Mouse (Mus musculus) CH12.LX (cell line): ENCODE data around the gene Ctsw. TPM values are rescaled to one million over a fixed set of nuclear protein-coding genes. Genes with fewer than 3 reads are reported as not detected.

Experiments used
- DNase-seq: peaks from one replicate; pipeline ENCODE4 v3.0.0-alpha.2; 2013; ENCODE audit errors: extremely low read depth
- H3K27ac ChIP-seq: 2 replicates; pipeline ENCODE4 v1.5.1; 2012; ENCODE audit warnings: low read depth, mild to moderate bottlenecking, control low read depth, moderate library complexity; ENCODE audit not compliant: insufficient read depth
- H3K27me3 ChIP-seq: replicated peaks from 2 replicates; pipeline ENCODE3; 2012; ENCODE audit warnings: inconsistent platforms
- H3K36me3 ChIP-seq, 2 experiments: replicated peaks in 1 of 2; 2 replicates each; pipeline versions ENCODE3 to v1.6.1; 2012; ENCODE audit warnings: inconsistent platforms in 1 of 2, low read length in 1 of 2, mild to moderate bottlenecking in 1 of 2, mixed read lengths in 1 of 2, moderate library complexity in 1 of 2; ENCODE audit not compliant: control insufficient read depth in 1 of 2, insufficient read depth in 1 of 2
- H3K4me1 ChIP-seq, 2 experiments: 2 replicates each; pipeline ENCODE4 v1.6.1; 2012; ENCODE audit warnings: inconsistent platforms in 1 of 2, moderate library complexity in 1 of 2; ENCODE audit not compliant: insufficient read depth in 2 of 2, control insufficient read depth in 1 of 2
- H3K4me2 ChIP-seq: 2 replicates; pipeline ENCODE4 v1.6.1; 2012; ENCODE audit warnings: low read depth, mild to moderate bottlenecking, control low read depth; ENCODE audit not compliant: poor library complexity, insufficient read depth, severe bottlenecking
- H3K4me3 ChIP-seq, 3 experiments: fragments of 150-350 bp in 1 of 3; sonication (generic) in 1 of 3; replicated peaks in 1 of 3; 2 replicates each; pipeline versions ENCODE3 to v1.5.1; 2011 to 2012; ENCODE audit warnings: low read depth in 2 of 3, low read length in 2 of 3, mild to moderate bottlenecking in 2 of 3, moderate library complexity in 2 of 3, control low read depth in 1 of 3, improper control_type of control experiment in 1 of 3, inconsistent platforms in 1 of 3, mixed read lengths in 1 of 3; ENCODE audit not compliant: poor library complexity in 1 of 3
- H3K79me2 ChIP-seq: replicated peaks from 2 replicates; pipeline ENCODE4 v1.6.1; 2012; ENCODE audit warnings: mild to moderate bottlenecking, moderate library complexity; ENCODE audit not compliant: control insufficient read depth, poor library complexity, insufficient read depth, severe bottlenecking; ENCODE audit errors: extremely low read depth
- H3K9ac ChIP-seq: 2 replicates; pipeline ENCODE4 v1.6.1; 2012; ENCODE audit warnings: low read depth, mild to moderate bottlenecking, control low read depth, moderate library complexity; ENCODE audit not compliant: insufficient read depth
- H3K9me3 ChIP-seq: replicated peaks from 2 replicates; pipeline ENCODE3; 2012; ENCODE audit warnings: low read length, inconsistent platforms, mixed read lengths
- BHLHE40 ChIP-seq: IDR thresholded peaks from 2 replicates; pipeline ENCODE4 v1.6.1; 2011; ENCODE audit warnings: mild to moderate bottlenecking, low read depth, low read length, improper control_type of control experiment
- CHD1 ChIP-seq: IDR thresholded peaks from 2 replicates; pipeline ENCODE4 v1.6.1; 2012; ENCODE audit warnings: low read depth, low read length, improper control_type of control experiment, inconsistent platforms
- CTCF ChIP-seq, 2 experiments: IDR thresholded peaks in 1 of 2; conservative IDR thresholded peaks in 1 of 2; 2 replicates each; pipeline ENCODE4 v1.5.1; 2011 to 2012; ENCODE audit warnings: low read depth in 2 of 2, low read length in 2 of 2, improper control_type of control experiment in 1 of 2, inconsistent platforms in 1 of 2, mild to moderate bottlenecking in 1 of 2, moderate library complexity in 1 of 2
- ELF1 ChIP-seq: IDR thresholded peaks from 2 replicates; pipeline ENCODE4 v1.6.1; 2014; ENCODE audit warnings: low read depth, mild to moderate bottlenecking, inconsistent platforms, low read length, improper control_type of control experiment
- EP300 ChIP-seq: IDR thresholded peaks from 2 replicates; pipeline ENCODE4 v1.6.1; 2011; ENCODE audit warnings: low read length, improper control_type of control experiment
- HCFC1 ChIP-seq: IDR thresholded peaks from 2 replicates; pipeline ENCODE4 v1.6.1; 2012; ENCODE audit warnings: low read depth, mild to moderate bottlenecking, inconsistent platforms, low read length, improper control_type of control experiment
- MAFK ChIP-seq: IDR thresholded peaks from 2 replicates; pipeline ENCODE4 v1.6.1; 2011; ENCODE audit warnings: low read length, improper control_type of control experiment; ENCODE audit not compliant: insufficient replicate concordance
- MAZ ChIP-seq: IDR thresholded peaks from 2 replicates; pipeline ENCODE4 v1.6.1; 2012; ENCODE audit warnings: low read depth, mild to moderate bottlenecking, inconsistent platforms, low read length, improper control_type of control experiment, moderate library complexity
- MEF2A ChIP-seq: IDR thresholded peaks from 2 replicates; pipeline ENCODE4 v1.6.1; 2014; ENCODE audit warnings: low read depth, mild to moderate bottlenecking, inconsistent platforms, low read length, improper control_type of control experiment, borderline replicate concordance
- POLR2AphosphoS2 ChIP-seq: IDR thresholded peaks from 2 replicates; pipeline ENCODE4 v1.6.1; 2011; ENCODE audit warnings: low read depth, low read length, improper control_type of control experiment
- RCOR1 ChIP-seq: conservative IDR thresholded peaks from 2 replicates; pipeline ENCODE4 v1.6.1; 2012; ENCODE audit warnings: low read depth, mild to moderate bottlenecking, inconsistent platforms, low read length, improper control_type of control experiment
- UBTF ChIP-seq: IDR thresholded peaks from 2 replicates; pipeline ENCODE4 v1.6.1; 2012; ENCODE audit warnings: low read depth, mild to moderate bottlenecking, inconsistent platforms, low read length, improper control_type of control experiment, moderate library complexity
- ZC3H11A ChIP-seq: IDR thresholded peaks from 2 replicates; pipeline ENCODE4 v1.6.1; 2012; ENCODE audit warnings: low read depth, mild to moderate bottlenecking, inconsistent platforms, low read length, improper control_type of control experiment
- ZMIZ1 ChIP-seq: IDR thresholded peaks from 2 replicates; pipeline ENCODE4 v1.6.1; 2012; ENCODE audit warnings: low read depth, mild to moderate bottlenecking, inconsistent platforms, low read length, improper control_type of control experiment
- dilution Hi-C: fragments of 300-500 bp; cut with MboI; formaldehyde crosslinking; loops from 2 replicates; pipeline ENCODE4 v1.14.3; 2020; ENCODE audit warnings: low sequenced_read_pairs; ENCODE audit not compliant: extremely low pct_unique_long_range_greater_than_20kb, extremely low pct_ligation_motif_present
- in situ Hi-C: fragments of 300-500 bp; cut with MboI; formaldehyde crosslinking; loops from 3 replicates; pipeline ENCODE4 v1.14.3; 2019; ENCODE audit warnings: low sequenced_read_pairs, low pct_ligation_motif_present, low pct_unique_long_range_greater_than_20kb, mixed read lengths
- polyA plus RNA-seq: library from polyadenylated mRNA; unstranded; fragments of >175 nt; gene quantifications from 2 replicates; pipeline ENCODE4 v1.2.1, GENCODE M21; 2012; ENCODE audit warnings: low read depth; ENCODE audit not compliant: insufficient read length
- total RNA-seq, 2 experiments: library from RNA; depleted of rRNA; stranded (reverse); fragments of 300-350 nt in 1 of 2; fragments of >200 nt in 1 of 2; gene quantifications; 2 replicates each; pipeline ENCODE4 v1.2.3; 2012 to 2014

Gene Ctsw
- total and polyA plus RNA-seq, 3 experiments: 0.23 to 1.1 (median 0.38) TPM

DNA sequence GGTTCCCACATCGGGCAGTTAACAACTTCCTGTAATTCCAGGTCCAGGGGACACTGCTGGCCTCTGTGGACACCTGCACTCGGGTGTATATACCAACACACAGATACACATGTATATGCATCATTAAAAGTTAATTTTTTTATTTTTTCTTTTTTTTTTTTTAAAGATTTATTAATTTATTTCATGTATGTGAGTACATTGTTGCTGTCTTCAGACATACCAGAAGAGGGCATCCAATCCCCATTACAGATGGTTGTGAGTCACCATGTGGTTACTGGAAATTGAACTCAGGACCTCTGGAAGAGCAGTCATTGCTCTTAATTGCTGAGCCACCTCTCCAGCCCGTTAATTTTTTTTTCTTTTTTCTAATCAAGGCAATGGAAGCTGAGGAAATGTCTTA is 4.5 kb upstream of the Ctsw start:
- H3K27me3 ChIP-seq: no peaks in the 10 kb centered on the region
- H3K9ac ChIP-seq: no peak overlapping the region
- H3K4me2 ChIP-seq: no peak overlapping the region
- H3K4me3 ChIP-seq: no peak overlapping the region
- no peak for DNase-seq
- H3K9me3 ChIP-seq: no peaks in the 10 kb centered on the region
- in situ Hi-C loops: no loop called here
- peaks cover under 1 to 13% of the 10 kb centered on the region in 2 experiments for H3K36me3 ChIP-seq
- dilution Hi-C loops: no loop called here
- H3K4me1 ChIP-seq: peaks cover 0 to 6% of the 10 kb centered on the region in 2 experiments; a peak in 1 of 4 replicates
- TF ChIP-seq MAFK (no peak), CTCF (conservative IDR thresholded peaks at IDR 0.05 in 1 of 2, IDR thresholded peaks at IDR 0.05 in 1 of 2; ENCODE audit: low read depth in 2 of 2, low read length in 2 of 2) (peak in 1 of 2 experiments; percentile 11; a peak in 1 of 4 replicates)
- H3K79me2 ChIP-seq: no peaks in the 10 kb centered on the region
- no peak overlapping the region for H3K27ac ChIP-seq

DNA sequence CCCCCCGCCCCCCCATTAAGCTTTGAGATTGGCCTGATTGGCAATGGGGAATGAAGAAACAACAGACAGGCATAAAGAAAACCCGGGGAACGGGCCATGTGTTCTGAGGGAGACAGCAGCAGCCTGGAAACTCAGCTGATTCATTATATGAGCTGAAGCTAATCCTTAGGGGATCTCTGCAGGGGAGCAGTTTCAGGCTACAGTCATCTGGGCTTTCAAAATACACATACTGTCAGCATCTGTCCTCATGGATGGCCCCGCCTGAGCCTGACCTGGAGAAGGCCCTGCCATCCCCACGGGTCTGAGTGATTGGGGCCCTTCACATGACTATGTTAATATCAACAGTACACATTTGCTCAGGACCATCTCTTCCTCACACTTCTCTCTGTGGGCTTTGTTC is 3.5 kb upstream of the Ctsw start:
- H3K36me3 ChIP-seq: peaks cover 11 to 23% of the 10 kb centered on the region in 2 experiments
- no peak overlapping the region for H3K4me3 ChIP-seq
- TF ChIP-seq ZMIZ1: no peak
- TF ChIP-seq MAFK: no peak
- TF ChIP-seq MEF2A: no peak
- no peak for TF ChIP-seq BHLHE40
- TF ChIP-seq UBTF: no peak
- TF ChIP-seq POLR2AphosphoS2: no peak
- TF ChIP-seq ZC3H11A: no peak
- TF ChIP-seq ELF1: no peak
- no peak for TF ChIP-seq CHD1
- TF ChIP-seq CTCF (conservative IDR thresholded peaks at IDR 0.05 in 1 of 2, IDR thresholded peaks at IDR 0.05 in 1 of 2; ENCODE audit: low read depth in 2 of 2, low read length in 2 of 2): no peak
- no peak for TF ChIP-seq EP300
- no peak for TF ChIP-seq MAZ
- dilution Hi-C loops (no loop called here), in situ Hi-C loops (no loop called here)
- H3K4me1 ChIP-seq: peaks cover 0 to 6% of the 10 kb centered on the region in 2 experiments; a peak in 1 of 4 replicates
- no peak overlapping the region for H3K9ac ChIP-seq
- no peaks in the 10 kb centered on the region for H3K27me3 ChIP-seq
- H3K9me3 ChIP-seq: no peaks in the 10 kb centered on the region
- H3K4me2 ChIP-seq: no peak overlapping the region
- no peak for DNase-seq
- H3K79me2 ChIP-seq: no peaks in the 10 kb centered on the region
- no peak overlapping the region for H3K27ac ChIP-seq

DNA sequence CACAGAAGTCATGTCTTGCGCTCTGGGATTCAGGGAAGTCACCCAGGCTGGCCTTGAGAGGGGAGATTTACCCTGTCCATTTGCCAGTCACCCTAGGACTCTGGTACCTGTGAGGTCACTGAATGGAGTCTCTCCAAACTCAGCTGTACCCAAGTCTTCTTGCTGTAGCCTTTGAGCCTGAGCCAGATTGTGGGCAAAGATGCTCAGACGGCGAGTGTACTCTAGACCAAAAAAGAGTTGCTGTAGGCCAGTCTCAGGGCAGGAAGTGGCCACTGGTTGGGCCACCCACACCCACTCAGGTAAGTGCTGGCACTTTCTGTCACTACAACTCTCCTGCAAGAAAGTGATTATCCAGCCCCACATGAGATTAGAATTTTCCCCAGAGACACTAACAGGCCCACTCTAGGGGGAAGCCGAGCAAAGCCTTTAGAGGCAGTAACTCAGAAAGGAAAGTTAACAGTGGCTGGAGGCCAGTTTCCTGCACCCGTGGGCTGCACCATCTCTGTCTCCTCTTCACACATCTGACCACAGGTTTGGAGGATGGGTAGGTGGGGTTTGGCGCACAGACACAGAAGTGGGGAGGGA is 1.3 kb downstream of the Ctsw start:
- Histone ChIP-seq H3K4me3 (no peak overlapping the region), H3K79me2 (no peaks in the 10 kb centered on the region), H3K4me2 (no peak overlapping the region), H3K27ac (no peak overlapping the region), H3K27me3 (no peaks in the 10 kb centered on the region), H3K36me3 (peaks cover 55 to 71% of the 10 kb centered on the region in 2 experiments), H3K9me3 (no peaks in the 10 kb centered on the region), H3K4me1 (peaks cover 0 to 6% of the 10 kb centered on the region in 2 experiments; a peak in 1 of 4 replicates), H3K9ac (no peak overlapping the region)
- dilution Hi-C loops (no loop called here), in situ Hi-C loops (no loop called here)
- TF ChIP-seq UBTF: no peak
- no peak for TF ChIP-seq HCFC1
- TF ChIP-seq RCOR1: no peak
- no peak for DNase-seq
